9 mouse cellular contexts compared by ENCODE assay signal in the genomic region with DNA sequence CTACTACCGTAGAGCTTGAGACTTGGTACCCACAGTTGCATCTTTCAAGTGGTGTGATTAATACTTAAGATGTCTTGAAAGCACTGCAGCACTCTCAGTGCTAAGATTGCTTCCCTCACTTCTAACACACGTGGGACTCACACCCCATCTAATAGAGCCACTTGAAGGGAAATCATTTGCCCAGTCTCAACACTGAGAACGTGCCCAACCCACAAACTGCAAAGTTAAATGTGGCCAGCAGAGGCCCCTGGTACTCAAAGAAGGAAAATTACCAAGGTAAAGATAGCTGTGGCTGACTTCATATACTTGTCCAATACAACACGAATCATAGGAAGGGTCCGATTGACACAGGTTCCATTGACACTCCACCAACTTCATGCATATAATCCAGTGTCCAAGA.
DNase-seq lines count a peak whose midpoint lies in the region; ATAC-seq lines count a peak whose summit lies in the region.
"Had no signal": no experiment of that assay in that cellular context is flagged by ENCODE, and none has a peak within 500 bp of the region (broad histone marks: within the 10 kb centered on the region; RNA-seq: fewer than 3 reads in every experiment).

No protein-coding gene starts in this region.

- no peak for ATAC-seq in limb, embryonic 11.5 days (ENCODE audit: insufficient number of reproducible peaks, low FRiP score, low TSS enrichment, low read depth)
- no peak for ATAC-seq in inflammation-experienced regulatory T-cells, adult 6 months

- peak; percentile 2 to 27 for DNase-seq in adrenal gland, adult (ENCODE audit: inconsistent age in 2 of 2, low spot score in 1 of 2)
- DNase-seq in adrenal gland, adult 18-20 months (ENCODE audit: low spot score in 2 of 2) = no peak
- DNase-seq in limb, embryonic 11.5 days (ENCODE audit: low spot score) = peak; percentile 23
- no peak for DNase-seq in limb, embryonic 10.5 days (ENCODE audit: low spot score)
- DNase-seq in cerebellum, postnatal 36 days = peak; percentile 31 to 33
- DNase-seq in lung, postnatal 10 days = peak; percentile 8
- DNase-seq in ovary, postnatal 36 days (ENCODE audit: low spot score) = no peak

- H3K9me3 ChIP-seq in limb, embryonic 11.5 days (ENCODE audit: control insufficient read depth, low read length) = no peaks in the 10 kb centered on the region
- no peaks in the 10 kb centered on the region for H3K9me3 ChIP-seq in limb, embryonic 10.5 days (replicated peaks)

- no peaks in the 10 kb centered on the region for H3K27me3 ChIP-seq in limb, embryonic 11.5 days (ENCODE audit: control insufficient read depth, insufficient read depth, low read length)
- peaks cover 36% of the 10 kb centered on the region for H3K27me3 ChIP-seq in limb, embryonic 10.5 days (ENCODE audit: low read depth, poor library complexity, severe bottlenecking)

- H3K36me3 ChIP-seq in limb, embryonic 11.5 days (ENCODE audit: control insufficient read depth, insufficient read depth, low read length) = no peaks in the 10 kb centered on the region
- H3K36me3 ChIP-seq in limb, embryonic 10.5 days = no peaks in the 10 kb centered on the region

- no peak overlapping the region for H3K4me3 ChIP-seq in limb, embryonic 11.5 days (ENCODE audit: low read depth, low read length)
- no peak overlapping the region for H3K4me3 ChIP-seq in limb, embryonic 10.5 days
- H3K4me3 ChIP-seq: megakaryocyte, embryonic 14.5 days had no signal

- no peak overlapping the region for H3K4me2 ChIP-seq in limb, embryonic 11.5 days (ENCODE audit: low read depth, severe bottlenecking)

- H3K4me1 ChIP-seq in limb, embryonic 11.5 days (ENCODE audit: control insufficient read depth, insufficient read depth, low read length) = no peaks in the 10 kb centered on the region
- H3K4me1 ChIP-seq in limb, embryonic 10.5 days = no peaks in the 10 kb centered on the region
- H3K4me1 ChIP-seq: megakaryocyte, embryonic 14.5 days had no signal

- no peak overlapping the region for H3K9ac ChIP-seq in limb, embryonic 11.5 days (ENCODE audit: low read length)

- 71% methylated on average over 5 of the region's 5 CpGs for WGBS in limb, embryonic 11.5 days
- WGBS in limb, embryonic 10.5 days = 66% methylated on average over 5 of the region's 5 CpGs

- H3K27ac ChIP-seq in limb, embryonic 11.5 days (replicated peaks; ENCODE audit: low read depth, low read length) = no peak overlapping the region
- H3K27ac ChIP-seq in limb, embryonic 10.5 days = no peak overlapping the region

Comparison
In these comparisons a context has a peak if more than half of its experiments do, and no peak if none do; other contexts are left out.
1. DNase-seq: peak in adrenal gland, adult (2 of 2), limb, embryonic 11.5 days (single experiment), cerebellum, postnatal 36 days (2 of 2) and lung, postnatal 10 days (single experiment); none in adrenal gland, adult 18-20 months (0 of 2), limb, embryonic 10.5 days (single experiment) and ovary, postnatal 36 days (single experiment).